Mouse (Mus musculus): ENCODE data around the gene Slc20a1. TPM values are rescaled to one million over a fixed set of nuclear protein-coding genes. Genes with fewer than 3 reads are reported as not detected.

The Slc20a1 gene
- total RNA-seq (2021) = 10 to 100 TPM; 19.0 to 19.9 TPM
- long read RNA-seq, experiment 1, partial matches to known transcripts = 2 of 20 reads
- long read RNA-seq, experiment 1, other reads (novel, unspliced or antisense) = 15 of 20 reads
- long read RNA-seq, experiment 2, partial matches to known transcripts = 0 of 3 reads
- long read RNA-seq, experiment 2, other reads (novel, unspliced or antisense) = 1 of 3 reads

- peak; percentile 100 for DNase-seq
Observed at GRCm38 (mm10) chr2:129198436-129199327, at the start of gene Slc20a1. Gene Slc20a1, plus strand, starts transcription at chr2:129198764.

DNA sequence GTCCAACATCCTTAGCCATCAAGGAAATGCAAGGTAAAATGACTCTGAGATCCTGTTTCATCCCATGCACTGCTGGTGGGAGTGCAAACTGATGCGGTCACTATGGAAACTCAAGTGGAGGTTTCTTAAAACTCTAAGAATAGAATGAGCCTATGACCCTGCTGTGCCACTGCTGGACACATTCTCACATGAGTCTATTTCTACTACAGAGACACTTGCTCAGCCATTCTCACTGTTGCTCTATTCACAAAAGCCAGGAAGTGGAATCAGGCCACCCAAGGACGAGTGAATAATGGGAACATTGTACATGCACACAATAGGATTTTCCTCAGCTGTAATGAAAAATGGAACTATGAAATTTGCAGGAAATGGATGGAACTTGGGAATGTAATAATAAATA is 49.7 kb upstream of the Slc20a1 start:
- DNase-seq = no peak

DNA sequence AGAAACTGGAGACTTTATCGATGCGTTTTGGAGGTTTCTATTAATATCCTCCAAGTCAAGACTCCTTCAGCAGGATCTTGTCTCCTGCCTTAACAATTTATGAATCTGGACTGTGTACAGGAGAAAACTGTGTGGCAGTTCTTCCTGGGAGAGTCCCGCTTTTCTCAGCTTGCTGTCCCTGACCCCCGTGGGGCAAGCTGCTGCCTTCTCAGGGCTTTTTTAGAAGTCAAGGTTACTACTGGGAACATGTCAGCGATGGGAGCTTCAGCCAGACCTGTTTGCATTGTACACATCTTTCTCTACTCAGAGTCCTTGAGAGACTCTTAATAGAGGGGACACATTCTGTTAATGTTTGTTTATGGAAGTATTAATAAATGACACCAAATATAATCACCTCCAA is 48.2 kb upstream of the Slc20a1 start:
- DNase-seq = no peak

DNA sequence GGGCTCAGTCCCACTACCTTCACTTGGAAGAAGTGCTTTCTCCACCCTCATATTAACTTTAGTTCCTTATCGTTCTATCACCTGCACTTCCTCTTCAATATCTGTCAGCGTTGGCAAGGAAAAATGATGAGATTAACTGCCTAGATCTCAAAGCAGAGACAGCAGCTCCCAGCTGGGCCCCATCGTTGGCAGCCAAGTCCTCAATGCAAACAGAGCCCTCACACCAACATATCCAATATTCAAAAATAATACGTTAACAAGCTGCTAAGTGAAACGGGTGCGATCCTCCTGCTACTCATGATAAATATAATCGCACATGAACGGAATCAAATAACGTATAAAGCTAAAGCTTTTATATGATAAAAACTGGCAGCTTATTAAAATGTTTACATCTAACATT is 47.5 kb upstream of the Slc20a1 start:
- no peak for DNase-seq

DNA sequence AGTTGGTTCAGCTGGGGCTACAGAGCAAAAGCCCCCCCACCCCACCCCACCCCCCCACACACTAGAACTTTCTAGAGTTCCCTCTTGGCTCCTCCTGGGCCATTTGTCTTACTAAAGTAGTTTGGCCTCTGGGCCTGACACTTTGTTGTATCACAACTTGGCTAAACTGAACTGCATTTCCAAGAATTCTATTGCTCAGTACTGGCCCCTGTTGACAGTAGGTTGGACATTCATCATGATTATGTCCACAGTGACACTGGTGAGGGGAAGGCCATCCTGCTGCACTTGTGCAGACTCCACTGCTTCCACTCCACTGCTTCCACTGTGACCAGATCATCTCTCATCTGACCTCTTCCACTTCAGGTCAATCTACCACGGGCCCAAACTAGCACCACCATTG is 45.8 kb upstream of the Slc20a1 start:
- peak; percentile 14 for DNase-seq

DNA sequence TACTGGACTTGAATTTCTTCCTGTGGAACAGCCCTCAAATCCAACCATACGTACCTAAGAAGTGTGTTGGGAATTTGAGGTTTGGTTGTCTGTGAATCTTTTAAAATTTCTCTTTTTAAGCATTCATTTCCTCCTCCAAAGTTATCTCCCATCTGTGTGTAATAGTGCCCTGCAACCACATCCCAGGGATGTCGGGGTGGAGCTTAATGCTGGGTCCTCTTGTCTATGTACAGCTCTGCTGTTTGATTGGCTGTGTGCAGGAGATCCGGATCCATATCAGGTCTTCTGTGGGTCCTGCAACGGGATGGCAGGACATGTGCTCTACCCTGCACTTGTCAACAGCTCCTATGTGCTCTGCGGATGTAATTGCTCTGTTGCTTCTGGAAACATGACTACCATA is 33.7 kb upstream of the Slc20a1 start:
- no peak for DNase-seq

DNA sequence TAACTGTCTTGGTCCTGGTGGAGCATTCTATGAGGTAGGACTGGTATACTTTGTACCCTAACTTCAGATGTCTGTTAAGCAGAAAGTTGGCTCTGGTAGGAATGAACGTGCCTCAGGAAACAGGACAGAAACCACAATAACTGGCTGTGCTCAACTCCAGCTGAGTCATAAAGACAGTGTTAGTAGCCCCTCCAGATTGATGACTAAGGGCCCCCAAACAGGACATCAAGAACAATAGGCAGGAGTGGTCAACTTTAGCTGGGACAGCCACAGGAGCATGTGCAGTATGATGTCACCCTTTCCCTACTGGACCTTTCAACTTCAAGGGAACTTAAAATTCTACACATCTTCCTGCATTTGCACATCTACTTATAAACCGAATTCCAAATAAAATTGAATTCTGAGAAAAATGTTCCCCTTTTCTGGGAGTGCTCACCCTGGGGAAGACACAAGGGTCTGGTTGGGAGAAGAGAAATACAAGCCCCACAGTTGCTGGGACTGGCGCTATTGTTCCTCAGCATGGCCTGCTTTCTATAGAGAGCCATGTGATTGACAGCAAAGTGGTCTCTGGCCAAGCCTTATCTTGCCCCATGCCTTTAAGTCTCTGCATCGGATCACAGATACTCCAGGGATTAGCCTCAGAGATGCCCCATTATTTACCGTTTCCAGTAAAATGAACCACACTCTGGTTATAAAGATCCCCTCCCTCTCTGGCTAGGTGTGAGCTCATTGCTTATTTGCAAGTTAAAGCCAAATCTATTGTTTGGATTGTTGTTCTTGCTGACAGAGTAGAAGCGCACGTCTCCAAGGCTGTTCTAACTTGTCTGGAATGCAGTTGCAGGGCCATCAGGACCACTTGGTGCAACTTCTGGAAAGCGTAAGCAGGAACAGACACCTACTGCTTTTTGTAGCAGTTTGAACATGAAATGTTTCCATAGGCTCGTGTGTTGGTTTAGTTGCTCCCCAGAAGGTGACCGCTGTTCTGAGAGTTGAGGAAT is 31.8 kb upstream of the Slc20a1 start:
- no peak for DNase-seq

DNA sequence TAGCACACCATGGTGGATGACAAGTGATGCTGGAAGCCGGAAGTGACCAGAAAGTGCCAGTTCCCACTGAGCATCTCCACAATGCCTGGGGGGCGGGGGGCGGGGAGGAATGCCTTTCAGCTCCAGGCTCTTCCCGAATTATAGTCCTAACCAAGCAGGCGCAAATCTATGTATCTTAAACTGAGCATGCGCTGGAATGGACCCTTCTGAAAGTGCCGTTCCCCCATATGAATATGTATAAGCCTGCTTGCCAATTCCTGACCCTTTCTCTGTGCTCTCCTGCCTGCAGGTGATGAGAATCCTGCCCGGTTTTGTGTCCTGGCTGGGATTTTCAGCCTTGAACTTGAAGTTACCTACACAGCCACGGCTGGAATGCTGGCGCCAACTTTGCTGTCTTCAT is 25.2 kb upstream of the Slc20a1 start:
- DNase-seq = no peak

GRCm38 (mm10) chr2:129174474-129174873 is 24.1 kb upstream of the Slc20a1 start:
- peak; percentile 59 for DNase-seq

- no peak for DNase-seq
Observed at GRCm38 (mm10) chr2:129175636-129176035, 22.9 kb upstream of the Slc20a1 start.

DNA sequence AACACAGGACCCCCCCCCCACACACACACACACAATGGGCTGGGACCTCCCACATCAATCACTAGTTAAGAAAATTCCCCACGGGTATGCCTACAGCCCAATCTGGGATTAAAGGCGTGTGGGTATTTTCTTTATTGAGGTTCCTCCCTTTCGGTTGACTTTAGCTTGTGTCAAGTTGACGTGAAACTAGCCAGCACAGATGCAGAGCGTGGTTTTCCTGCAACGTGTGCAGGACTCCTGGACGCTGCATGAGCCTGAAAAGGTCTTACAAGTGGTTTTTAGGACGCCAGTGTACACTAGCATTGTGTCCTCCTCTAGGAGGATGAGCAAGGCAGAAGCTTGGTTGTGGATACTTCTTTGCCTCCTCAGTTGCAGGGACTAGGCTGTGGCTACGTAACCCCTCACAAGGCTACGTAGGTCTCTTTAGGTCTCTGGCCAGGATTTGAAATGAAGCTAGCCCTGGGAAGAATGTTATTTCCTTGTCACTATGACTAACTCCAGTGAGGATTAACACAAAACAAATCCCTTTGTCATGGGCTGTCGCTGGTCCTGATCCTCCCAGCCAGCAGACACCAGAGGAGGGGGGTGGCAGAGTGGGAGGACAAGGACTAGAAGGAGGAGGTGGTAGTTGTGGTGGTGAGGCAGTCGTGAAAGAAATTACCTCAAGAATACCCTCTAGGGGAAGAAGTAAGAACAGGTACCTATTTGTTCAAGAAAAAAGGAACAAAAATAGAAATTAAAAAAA is 21.7 kb upstream of the Slc20a1 start:
- no peak for DNase-seq

DNA sequence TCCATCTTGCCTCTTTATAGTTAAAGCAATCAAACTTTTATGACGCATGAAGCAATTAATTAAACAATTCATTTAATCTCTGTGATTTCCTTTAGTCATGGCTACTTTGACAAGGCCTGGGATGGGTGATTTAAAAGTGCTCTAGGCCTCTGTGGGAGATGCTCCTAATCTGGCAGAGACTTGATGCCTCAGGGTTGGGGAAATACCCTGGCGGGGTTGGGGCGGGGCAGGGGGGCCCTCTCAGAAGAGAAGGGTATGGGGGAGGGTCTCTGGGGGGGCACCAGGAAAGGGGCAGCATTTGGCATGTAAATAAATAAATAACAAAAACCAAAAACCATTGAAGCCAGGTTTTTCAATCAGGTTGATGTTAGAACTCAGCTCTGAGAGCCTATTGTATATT is 20.9 kb upstream of the Slc20a1 start:
- DNase-seq = no peak

DNA sequence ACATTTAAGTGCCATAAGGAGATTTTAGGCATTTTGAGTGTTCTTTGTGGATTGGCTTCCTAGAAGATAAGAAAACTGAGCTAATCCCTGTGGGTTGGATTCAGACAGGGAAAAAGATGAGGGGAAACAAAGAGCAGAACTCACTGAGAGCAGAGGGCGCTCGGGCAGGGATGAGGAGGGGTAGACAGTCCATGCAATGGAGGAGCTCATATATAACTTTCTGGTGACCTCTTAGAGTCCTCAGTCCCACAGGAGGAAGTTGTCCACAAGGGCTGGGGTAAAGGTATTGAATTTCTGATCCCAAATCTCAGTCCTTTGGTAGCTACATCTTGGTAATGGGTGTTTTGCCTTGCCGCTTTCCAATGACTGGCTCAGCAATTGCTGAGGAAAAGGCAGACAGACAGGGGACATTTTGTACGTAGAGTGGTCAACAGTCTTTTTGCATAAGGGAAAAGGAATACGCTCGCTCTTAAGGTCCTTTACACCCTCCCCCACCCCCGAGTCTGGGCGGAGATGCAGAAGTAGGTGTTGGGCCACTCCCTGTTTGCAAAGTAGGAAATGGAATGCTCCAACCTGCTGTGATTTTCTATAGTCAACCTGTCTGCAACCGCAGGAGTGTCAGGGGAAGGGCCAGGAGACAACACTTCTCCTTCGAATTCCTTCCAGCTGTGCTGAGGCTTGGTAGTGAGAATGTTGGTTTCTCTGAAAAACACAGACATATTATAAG is 20.2 kb upstream of the Slc20a1 start:
- no peak for DNase-seq

DNA sequence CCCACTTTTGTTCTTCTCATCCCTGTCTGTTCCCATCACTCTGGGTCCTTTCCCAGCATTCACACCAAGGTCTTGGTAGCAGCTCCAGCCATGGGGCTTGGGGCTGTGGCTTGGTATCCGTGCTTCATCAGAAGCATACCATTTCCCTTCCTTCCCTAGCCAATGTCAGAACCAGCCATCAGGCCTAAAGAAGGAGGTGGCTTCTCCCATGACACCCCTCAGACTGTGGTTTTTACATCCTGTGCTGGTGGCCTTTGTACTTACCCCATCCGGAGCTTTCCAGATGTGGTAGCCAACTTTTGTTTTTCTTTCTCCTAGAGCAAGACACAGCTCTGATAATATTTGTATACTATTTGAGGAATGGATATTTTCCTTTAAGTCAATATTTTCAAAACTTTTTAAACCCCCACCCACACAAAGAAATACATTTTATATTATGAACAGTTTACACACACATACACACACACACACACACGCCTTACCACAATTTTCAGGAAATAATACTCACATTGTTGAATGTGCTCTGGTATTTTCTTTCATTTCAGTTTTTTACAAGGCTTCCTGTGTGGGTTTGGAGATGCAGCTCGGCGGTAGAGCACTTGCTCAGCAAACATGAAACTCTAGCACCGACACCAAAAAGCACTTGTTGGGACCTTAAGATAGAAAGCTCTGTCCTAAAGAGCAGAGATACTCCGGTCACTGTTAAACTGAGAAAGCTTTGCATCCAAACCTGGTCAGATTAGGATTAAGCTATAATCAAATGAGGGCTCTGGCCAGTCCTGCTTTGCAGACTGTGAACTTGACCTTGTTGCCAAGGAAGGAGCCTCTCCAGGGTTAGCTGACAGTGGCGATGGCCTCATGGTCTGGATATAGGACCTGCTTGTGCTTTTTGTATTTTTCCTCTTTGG is 18.4 kb upstream of the Slc20a1 start:
- no peak for DNase-seq

- DNase-seq = no peak
Observed at GRCm38 (mm10) chr2:129181509-129181908, 17.1 kb upstream of the Slc20a1 start.

DNA sequence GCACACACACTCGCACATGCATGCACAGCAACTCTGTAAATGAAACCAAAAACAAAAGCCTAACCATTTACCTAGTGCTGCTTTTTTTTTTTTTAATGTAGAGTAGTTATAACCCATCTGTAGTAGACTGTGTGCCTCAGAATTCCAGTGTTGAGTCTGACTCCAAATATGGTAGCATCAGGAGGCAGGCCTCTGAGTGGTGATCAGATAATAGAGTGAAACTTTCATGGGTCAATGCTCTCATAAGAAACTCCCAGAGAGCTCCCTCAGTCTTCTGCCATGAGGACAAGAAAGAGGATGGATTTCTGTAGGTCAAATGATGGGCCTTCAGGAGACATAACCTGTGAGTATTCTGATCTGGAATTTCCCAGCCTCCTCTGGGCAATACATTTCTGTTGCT is 16.2 kb upstream of the Slc20a1 start:
- no peak for DNase-seq

- no peak for DNase-seq
Observed at GRCm38 (mm10) chr2:129183561-129184031, 15.0 kb upstream of the Slc20a1 start.

- no peak for DNase-seq
Observed at GRCm38 (mm10) chr2:129184853-129185252, 13.7 kb upstream of the Slc20a1 start.

DNA sequence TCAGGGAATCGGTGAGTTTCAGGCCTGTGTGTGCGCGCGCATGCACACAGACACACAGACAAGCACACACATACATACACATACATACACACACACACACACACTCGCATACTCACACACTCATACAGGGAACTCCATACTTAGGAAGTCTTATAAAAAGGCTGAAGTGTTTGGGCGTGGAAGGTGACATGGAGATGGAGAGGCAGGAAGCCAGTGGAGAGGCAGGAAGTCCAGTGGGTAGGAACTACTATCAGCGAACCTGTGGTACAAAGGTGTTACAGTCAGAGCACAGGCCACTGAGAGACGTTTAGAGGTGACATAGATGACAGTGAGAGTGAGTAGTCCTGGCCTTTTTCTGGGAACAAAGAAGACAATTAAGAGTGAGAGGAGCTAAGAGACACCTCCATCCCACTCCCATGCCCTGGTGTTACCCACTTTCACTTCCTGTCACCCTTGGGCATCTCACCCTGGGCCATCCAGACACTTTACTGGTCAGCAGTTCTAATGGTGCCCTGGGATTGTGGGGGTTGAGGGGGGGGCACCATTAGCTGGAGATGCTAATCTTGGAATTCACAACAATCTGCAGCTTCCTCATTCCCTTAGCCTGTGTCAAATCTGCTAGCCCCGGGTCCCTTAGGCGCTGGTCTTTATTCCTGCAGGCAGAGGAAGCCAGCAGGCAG is 12.8 kb upstream of the Slc20a1 start:
- no peak for DNase-seq
